Mouse (Mus musculus) embryonic facial prominence, embryonic 15.5 days (tissue): ENCODE measurements at regions not wholly inside any gene's neighbourhood (a gene's known extent, or its start where the extent isn't known, plus 50 kb on each side); places are given as distances from the start of the nearest gene placed in this dataset.

Source experiments
- ATAC-seq: fragments of 200-750 bp; cut with Nextera tagmentation; 2 replicates; pipeline ENCODE4 v1.8.0; 2017; ENCODE audit warnings: low read depth, moderate TSS enrichment; ENCODE audit not compliant: insufficient number of reproducible peaks, low FRiP score, low TSS enrichment
- H3K27ac ChIP-seq: fragments of 300-500 bp; sonication (generic); replicated peaks from 2 replicates; pipeline ENCODE4 v1.5.1; 2015; ENCODE audit warnings: mild to moderate bottlenecking, inconsistent platforms
- H3K27me3 ChIP-seq: fragments of 300-500 bp; sonication (generic); 2 replicates; pipeline ENCODE4 v1.6.1; 2015; ENCODE audit warnings: inconsistent platforms
- H3K36me3 ChIP-seq: fragments of 300-500 bp; sonication (generic); 2 replicates; pipeline ENCODE4 v1.6.1; 2015; ENCODE audit warnings: mild to moderate bottlenecking, inconsistent platforms
- H3K4me1 ChIP-seq: fragments of 300-500 bp; sonication (generic); 2 replicates; pipeline ENCODE4 v1.6.1; 2015; ENCODE audit warnings: inconsistent platforms
- H3K4me2 ChIP-seq: fragments of 300-500 bp; sonication (generic); replicated peaks from 2 replicates; pipeline ENCODE4 v1.6.1; 2015; ENCODE audit warnings: mild to moderate bottlenecking, inconsistent platforms
- H3K4me3 ChIP-seq: fragments of 300-500 bp; sonication (generic); replicated peaks from 2 replicates; pipeline ENCODE4 v1.5.1; 2015; ENCODE audit warnings: mild to moderate bottlenecking, inconsistent platforms
- H3K9ac ChIP-seq: fragments of 300-500 bp; sonication (generic); 2 replicates; pipeline ENCODE4 v1.6.1; 2015; ENCODE audit warnings: inconsistent platforms
- H3K9me3 ChIP-seq: fragments of 300-500 bp; sonication (generic); replicated peaks from 2 replicates; pipeline ENCODE4 v1.6.1; 2016; ENCODE audit warnings: inconsistent platforms
- WGBS: fragments of 180-500 bp; shearing (Covaris S2); methylation state at CpG from one replicate; pipeline ENCODE4 v1.1.7; 2015; 5-methylcytosine and 5-hydroxymethylcytosine counted together

DNA sequence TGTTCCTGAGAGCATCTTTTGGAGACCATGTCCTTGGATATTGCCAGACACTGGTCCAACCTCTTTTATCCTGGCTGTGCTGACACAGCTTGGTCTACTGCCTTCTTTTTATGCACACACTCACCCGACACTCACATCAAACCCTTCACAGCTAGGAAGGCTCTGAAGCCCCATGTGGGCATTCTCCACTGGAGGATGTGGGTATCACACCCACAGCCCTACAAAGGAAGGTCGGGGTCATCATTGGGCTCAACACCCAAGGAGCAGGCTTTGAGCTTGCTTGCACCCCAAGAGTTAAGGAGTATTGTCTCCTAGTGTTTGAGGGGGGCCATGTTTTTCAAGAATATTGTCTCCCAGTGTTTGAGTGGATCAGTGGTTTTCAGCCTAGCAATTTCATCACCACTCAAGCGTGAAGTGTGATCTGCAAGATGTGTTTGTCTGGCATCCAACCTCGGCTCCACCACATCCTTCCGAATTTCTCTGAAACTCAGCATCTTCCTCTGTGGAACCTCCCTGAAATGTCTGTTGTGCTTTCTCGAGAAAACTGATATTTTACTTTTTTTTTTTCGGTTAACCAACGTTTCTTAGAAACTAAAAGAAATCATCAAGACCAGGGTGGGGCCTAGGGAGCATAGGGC lies 297.2 kb upstream of the Zmiz1 start:
- Histone ChIP-seq H3K27ac (no peak overlapping the region), H3K36me3 (no peaks in the 10 kb centered on the region), H3K9ac (no peak overlapping the region), H3K9me3 (no peaks in the 10 kb centered on the region), H3K4me3 (no peak overlapping the region), H3K4me2 (no peak overlapping the region), H3K27me3 (no peaks in the 10 kb centered on the region), H3K4me1 (peaks cover 12% of the 10 kb centered on the region; the same call in 1 of the 2 replicates)
- 69% methylated on average over 8 of the region's 8 CpGs for WGBS
- no peak for ATAC-seq

DNA sequence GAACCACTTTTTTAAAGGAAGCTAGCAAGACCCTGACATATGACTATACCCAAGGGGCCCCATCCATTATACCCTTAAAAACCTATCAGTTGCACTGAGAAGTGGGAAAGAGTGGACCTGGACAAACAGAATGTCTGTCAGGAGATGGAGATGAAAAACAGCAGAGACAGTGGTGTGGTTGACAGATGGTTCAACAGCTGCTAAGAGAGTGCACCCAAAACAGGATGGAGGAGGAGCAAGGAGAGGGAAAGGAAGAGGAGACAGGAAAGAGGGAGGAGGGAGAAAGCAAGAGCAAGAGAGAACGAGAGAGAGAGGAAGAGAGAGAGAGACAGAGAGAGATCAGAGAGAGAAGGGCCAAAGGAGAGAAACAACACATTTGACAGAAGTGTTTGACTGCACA lies 292.8 kb upstream of the Zmiz1 start:
- no peak overlapping the region for H3K27ac ChIP-seq
- H3K9me3 ChIP-seq, result no peaks in the 10 kb centered on the region
- no peak for ATAC-seq
- H3K4me1 ChIP-seq, result peaks cover 24% of the 10 kb centered on the region
- H3K4me3 ChIP-seq, result no peak overlapping the region
- 25% methylated on average over 1 of the region's 1 CpGs for WGBS
- no peak overlapping the region for H3K4me2 ChIP-seq
- no peak overlapping the region for H3K9ac ChIP-seq
- no peaks in the 10 kb centered on the region for H3K27me3 ChIP-seq
- no peaks in the 10 kb centered on the region for H3K36me3 ChIP-seq

DNA sequence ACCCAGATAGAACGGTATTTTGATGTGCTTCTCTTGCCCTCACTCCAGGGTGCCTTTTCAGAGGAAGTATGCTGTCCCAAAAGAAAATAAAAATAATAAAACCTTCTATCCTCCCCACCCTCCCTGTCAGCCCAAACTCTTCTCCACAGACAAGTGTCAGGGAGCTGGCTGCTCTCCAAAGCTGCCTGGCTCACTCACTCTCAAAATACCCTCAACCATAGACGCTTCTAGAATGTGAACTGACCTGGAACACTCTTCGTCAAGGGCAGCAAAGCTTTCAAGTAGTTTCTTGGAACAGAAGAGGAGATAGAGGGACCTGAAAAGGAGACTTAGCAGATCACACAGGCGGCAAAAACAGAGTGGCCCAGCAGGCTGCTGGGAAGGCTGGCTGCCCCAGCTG lies 291.4 kb upstream of the Zmiz1 start:
- no peaks in the 10 kb centered on the region for H3K27me3 ChIP-seq
- H3K9me3 ChIP-seq, result no peaks in the 10 kb centered on the region
- no peak overlapping the region for H3K27ac ChIP-seq
- 43% methylated on average over 4 of the region's 4 CpGs for WGBS
- H3K4me2 ChIP-seq, result no peak overlapping the region
- peaks cover 24% of the 10 kb centered on the region for H3K4me1 ChIP-seq
- no peak overlapping the region for H3K4me3 ChIP-seq
- no peak overlapping the region for H3K9ac ChIP-seq
- H3K36me3 ChIP-seq, result no peaks in the 10 kb centered on the region
- no peak for ATAC-seq

DNA sequence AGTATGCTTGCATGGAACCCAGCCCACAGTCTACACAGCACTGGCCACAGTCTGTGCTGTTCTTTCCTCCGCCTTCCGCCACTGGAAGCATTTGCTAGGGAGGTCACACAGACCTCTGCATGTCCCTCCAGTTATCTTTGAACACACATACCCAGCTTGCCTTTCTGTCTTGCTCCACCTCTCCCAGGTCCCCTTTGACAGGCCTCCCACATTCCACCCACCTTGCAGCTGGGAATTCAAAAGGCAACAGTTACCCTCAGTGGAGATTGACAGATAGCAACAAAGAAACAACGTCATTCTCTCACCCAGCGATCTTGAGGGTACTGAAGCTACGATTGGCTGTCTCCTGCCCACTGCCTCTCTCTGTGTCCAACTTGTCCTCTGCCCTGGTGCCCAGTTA lies 290.7 kb upstream of the Zmiz1 start:
- no peak overlapping the region for H3K27ac ChIP-seq
- H3K9ac ChIP-seq, result no peak overlapping the region
- H3K4me1 ChIP-seq, result peaks cover 24% of the 10 kb centered on the region
- no peaks in the 10 kb centered on the region for H3K36me3 ChIP-seq
- H3K4me2 ChIP-seq, result no peak overlapping the region
- no peaks in the 10 kb centered on the region for H3K27me3 ChIP-seq
- no peak for ATAC-seq
- H3K9me3 ChIP-seq, result no peaks in the 10 kb centered on the region
- WGBS, result 61% methylated on average over 5 of the region's 5 CpGs
- H3K4me3 ChIP-seq, result no peak overlapping the region

GRCm38 (mm10) chr14:25173281-25173680 lies 285.7 kb upstream of the Zmiz1 start:
- 36% methylated on average over 6 of the region's 6 CpGs for WGBS
- Histone ChIP-seq H3K4me1 (peaks cover 20% of the 10 kb centered on the region), H3K36me3 (no peaks in the 10 kb centered on the region), H3K4me3 (no peak overlapping the region), H3K9ac (no peak overlapping the region), H3K27me3 (no peaks in the 10 kb centered on the region), H3K27ac (peak overlapping the region; percentile 75), H3K4me2 (no peak overlapping the region), H3K9me3 (no peaks in the 10 kb centered on the region)
- peak; percentile 31 for ATAC-seq

GRCm38 (mm10) chr14:25173873-25174272 lies 285.1 kb upstream of the Zmiz1 start:
- H3K27ac ChIP-seq, result peak overlapping the region; percentile 75
- no peaks in the 10 kb centered on the region for H3K36me3 ChIP-seq
- ATAC-seq, result no peak
- WGBS, result 55% methylated on average over 6 of the region's 6 CpGs
- H3K4me3 ChIP-seq, result no peak overlapping the region
- H3K27me3 ChIP-seq, result no peaks in the 10 kb centered on the region
- H3K9ac ChIP-seq, result no peak overlapping the region
- H3K4me1 ChIP-seq, result peaks cover 18% of the 10 kb centered on the region
- no peaks in the 10 kb centered on the region for H3K9me3 ChIP-seq
- no peak overlapping the region for H3K4me2 ChIP-seq

- H3K36me3 ChIP-seq, result no peaks in the 10 kb centered on the region
- no peak for ATAC-seq
- no peak overlapping the region for H3K9ac ChIP-seq
- no peak overlapping the region for H3K4me2 ChIP-seq
- peaks cover 18% of the 10 kb centered on the region for H3K4me1 ChIP-seq
- WGBS, result 39% methylated on average over 2 of the region's 2 CpGs
- H3K27ac ChIP-seq, result peak overlapping the region; percentile 75; the same call in 1 of the 2 replicates
- H3K27me3 ChIP-seq, result no peaks in the 10 kb centered on the region
- no peaks in the 10 kb centered on the region for H3K9me3 ChIP-seq
- no peak overlapping the region for H3K4me3 ChIP-seq
These were observed 284.6 kb upstream of the Zmiz1 start for GRCm38 (mm10) chr14:25174402-25174801.

GRCm38 (mm10) chr14:25176206-25176605 lies 282.8 kb upstream of the Zmiz1 start:
- 45% methylated on average over 6 of the region's 6 CpGs for WGBS

DNA sequence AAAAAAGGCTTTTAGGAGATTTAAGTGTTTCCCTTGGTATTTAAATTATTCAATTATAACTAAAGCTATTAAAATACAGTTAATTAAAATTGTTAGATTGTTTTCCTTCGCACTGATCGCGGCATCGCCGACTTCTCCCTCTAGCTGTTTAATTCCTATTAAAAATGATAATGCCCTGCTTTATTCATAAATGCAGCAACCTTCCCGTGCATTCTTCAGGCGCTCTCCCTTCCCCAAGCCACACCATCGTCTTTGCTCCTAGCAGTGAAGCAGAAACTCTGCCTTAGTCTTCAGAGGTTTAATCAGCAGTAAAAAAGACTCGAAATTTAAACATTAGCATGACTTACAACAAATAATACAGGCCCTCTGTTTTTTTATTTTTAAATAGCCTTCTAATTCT lies 278.9 kb upstream of the Zmiz1 start:
- no peak overlapping the region for H3K4me2 ChIP-seq
- ATAC-seq, result no peak
- H3K9me3 ChIP-seq, result no peaks in the 10 kb centered on the region
- no peak overlapping the region for H3K4me3 ChIP-seq
- no peaks in the 10 kb centered on the region for H3K36me3 ChIP-seq
- H3K27ac ChIP-seq, result no peak overlapping the region
- no peak overlapping the region for H3K9ac ChIP-seq
- 73% methylated on average over 9 of the region's 9 CpGs for WGBS
- 0 out of 2 replicates have a peak, but pooled peaks cover 3% of the 10 kb centered on the region for H3K27me3 ChIP-seq
- H3K4me1 ChIP-seq, result peaks cover 3% of the 10 kb centered on the region; the same call in 1 of the 2 replicates

More at GRCm38 (mm10) chr14:25176206-25176605, 282.8 kb upstream of the Zmiz1 start:
- Histone ChIP-seq H3K27me3 (no peaks in the 10 kb centered on the region), H3K9ac (no peak overlapping the region), H3K27ac (no peak overlapping the region), H3K9me3 (no peaks in the 10 kb centered on the region), H3K4me2 (no peak overlapping the region), H3K4me1 (peaks cover 18% of the 10 kb centered on the region), H3K36me3 (no peaks in the 10 kb centered on the region), H3K4me3 (no peak overlapping the region)
- no peak for ATAC-seq

DNA sequence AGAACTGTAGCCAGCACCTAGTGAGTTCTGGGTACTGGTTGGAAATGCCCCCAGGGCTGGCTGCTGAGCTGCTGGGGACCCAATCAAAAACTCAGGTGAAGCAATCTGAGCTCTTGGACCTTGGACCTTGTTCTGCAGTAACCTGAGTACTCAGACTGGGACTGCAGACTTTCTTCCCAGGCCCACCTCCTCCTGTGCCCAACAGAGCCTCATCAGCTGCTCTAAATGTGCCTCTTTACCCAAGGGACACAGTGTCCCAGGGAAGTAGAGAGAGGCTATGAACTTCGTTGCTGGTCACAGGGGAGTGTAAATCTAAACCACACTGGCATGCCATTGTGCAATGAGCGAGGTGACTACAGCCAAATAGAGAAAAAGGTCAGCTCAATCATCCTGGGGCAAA lies 277.6 kb upstream of the Zmiz1 start:
- no peak overlapping the region for H3K9ac ChIP-seq
- peaks cover 11% of the 10 kb centered on the region for H3K4me1 ChIP-seq
- 40% methylated on average over 2 of the region's 2 CpGs for WGBS
- no peak for ATAC-seq
- H3K36me3 ChIP-seq, result no peaks in the 10 kb centered on the region
- H3K4me2 ChIP-seq, result no peak overlapping the region
- no peak overlapping the region for H3K27ac ChIP-seq
- no peaks in the 10 kb centered on the region for H3K9me3 ChIP-seq
- H3K4me3 ChIP-seq, result no peak overlapping the region
- 0 out of 2 replicates have a peak, but pooled peaks cover 3% of the 10 kb centered on the region for H3K27me3 ChIP-seq

- H3K4me2 ChIP-seq, result no peak overlapping the region
- WGBS, result 80% methylated on average over 5 of the region's 5 CpGs
- peaks cover 22% of the 10 kb centered on the region for H3K4me1 ChIP-seq
- no peak overlapping the region for H3K4me3 ChIP-seq
- no peaks in the 10 kb centered on the region for H3K9me3 ChIP-seq
- H3K36me3 ChIP-seq, result no peaks in the 10 kb centered on the region
- H3K27me3 ChIP-seq, result 0 out of 2 replicates have a peak, but pooled peaks cover 3% of the 10 kb centered on the region
- ATAC-seq, result no peak
- H3K9ac ChIP-seq, result no peak overlapping the region
- H3K27ac ChIP-seq, result no peak overlapping the region
These were observed 274.9 kb upstream of the Zmiz1 start for GRCm38 (mm10) chr14:25184042-25184441.

DNA sequence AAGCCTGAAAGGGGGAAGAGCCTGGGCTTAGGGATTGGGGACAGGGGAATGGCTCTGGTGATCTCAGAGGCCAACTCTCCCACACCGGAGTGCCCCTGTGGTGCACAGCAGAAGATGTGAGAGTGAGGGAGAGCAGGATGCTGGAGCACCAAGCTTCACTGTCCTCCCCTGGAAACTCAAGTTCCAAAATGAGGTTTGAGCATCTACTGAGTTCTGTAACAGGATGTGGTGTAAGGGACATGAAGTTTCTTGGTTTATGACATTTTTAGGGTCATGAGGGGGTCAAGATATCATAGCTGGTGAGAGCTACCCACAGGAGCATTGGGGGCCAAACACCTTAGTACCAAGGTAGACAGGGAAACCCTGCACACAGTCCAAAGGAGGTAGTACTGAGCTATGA lies 274.1 kb upstream of the Zmiz1 start:
- 77% methylated on average over 1 of the region's 1 CpGs for WGBS
- Histone ChIP-seq H3K9ac (no peak overlapping the region), H3K4me2 (no peak overlapping the region), H3K9me3 (no peaks in the 10 kb centered on the region), H3K27me3 (0 out of 2 replicates have a peak, but pooled peaks cover 3% of the 10 kb centered on the region), H3K4me1 (peaks cover 22% of the 10 kb centered on the region), H3K36me3 (no peaks in the 10 kb centered on the region), H3K27ac (no peak overlapping the region), H3K4me3 (no peak overlapping the region)
- ATAC-seq, result 0 out of 2 replicates have a peak, but pooled peaks have one; percentile 13
